Mouse (Mus musculus): Measurements from ENCODE around the gene Cdh3. TPM values are rescaled to one million over a fixed set of nuclear protein-coding genes. Genes with fewer than 3 reads are reported as not detected.

The Cdh3 gene
- total and polyA plus RNA-seq, 2 experiments from 2014 or later = 0.67 to 4.3 TPM

DNA sequence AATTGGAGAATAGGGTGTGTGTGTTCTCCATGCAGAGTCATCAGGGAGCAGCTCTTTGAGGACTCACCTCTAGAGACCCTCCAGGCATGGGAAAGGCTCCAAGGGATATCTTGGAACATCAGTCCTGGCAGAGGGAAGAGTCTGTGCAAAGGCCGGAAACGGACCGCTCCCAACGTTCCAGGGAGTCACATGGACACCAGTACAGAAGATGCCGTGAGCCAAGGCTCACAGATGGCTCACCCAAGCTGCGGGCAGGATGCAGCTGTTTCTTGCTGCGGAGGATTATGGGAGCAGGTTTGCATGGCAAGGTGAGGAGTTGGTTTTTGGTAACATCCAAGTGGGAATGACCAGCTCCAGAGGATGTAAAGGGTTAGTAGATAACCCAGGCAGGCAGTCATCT lies 6.5 kb upstream of the Cdh3 start:
- Histone ChIP-seq H3K27ac (ENCODE audit: low read depth, low read length) (no peak overlapping the region), H3K9ac (replicated peaks; ENCODE audit: low read length, poor library complexity, severe bottlenecking) (no peak overlapping the region), H3K4me3 (ENCODE audit: low read depth, low read length) (no peak overlapping the region), H3K4me2 (ENCODE audit: low read depth, low read length, poor library complexity, severe bottlenecking) (no peak overlapping the region), H3K27me3 (ENCODE audit: insufficient read depth, low read length) (peaks cover 16% of the 10 kb centered on the region), H3K36me3 (ENCODE audit: insufficient read depth, low read length) (no peaks in the 10 kb centered on the region), H3K4me1 (ENCODE audit: insufficient read depth, low read length) (no peaks in the 10 kb centered on the region), H3K9me3 (ENCODE audit: low read length) (no peaks in the 10 kb centered on the region)
- WGBS = 91% methylated on average over 7 of the region's 7 CpGs
- TF ChIP-seq CTCF (IDR thresholded peaks at IDR 0.05) = no peak
- ATAC-seq (ENCODE audit: low FRiP score) = no peak
- DNase-seq (ENCODE audit: low spot score) = no peak

DNA sequence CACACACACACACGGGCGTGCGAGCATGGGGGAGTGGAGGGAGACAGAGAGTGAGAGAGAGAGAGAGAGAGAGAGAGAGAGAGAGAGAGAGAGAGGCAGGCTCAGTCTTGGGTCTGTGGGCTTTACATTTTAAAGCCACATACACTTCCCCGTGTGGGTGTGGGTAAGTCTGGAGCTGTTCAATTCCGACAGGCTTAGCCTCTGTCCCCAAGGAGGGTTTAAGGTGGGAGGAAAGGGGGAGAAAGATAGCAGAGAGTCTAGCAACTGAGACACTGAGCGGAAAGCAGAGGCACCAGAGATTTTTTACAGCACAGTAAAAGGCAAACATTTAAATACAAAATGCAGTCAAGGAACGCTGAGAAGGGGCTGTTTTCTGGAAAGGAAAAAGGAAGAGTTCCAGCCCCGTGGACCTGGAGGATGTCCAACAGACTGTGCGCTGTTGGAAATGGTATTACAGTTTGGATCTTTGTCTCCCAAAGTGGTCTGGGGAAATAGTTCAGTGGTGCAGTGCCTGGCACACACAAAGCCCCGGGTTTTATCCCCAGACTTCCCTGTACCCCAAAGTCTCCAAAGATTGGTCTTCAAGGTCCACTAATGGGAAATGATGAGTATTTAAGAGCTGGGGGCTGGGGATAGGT lies 5.2 kb upstream of the Cdh3 start:
- no peak for DNase-seq (ENCODE audit: low spot score)

DNA sequence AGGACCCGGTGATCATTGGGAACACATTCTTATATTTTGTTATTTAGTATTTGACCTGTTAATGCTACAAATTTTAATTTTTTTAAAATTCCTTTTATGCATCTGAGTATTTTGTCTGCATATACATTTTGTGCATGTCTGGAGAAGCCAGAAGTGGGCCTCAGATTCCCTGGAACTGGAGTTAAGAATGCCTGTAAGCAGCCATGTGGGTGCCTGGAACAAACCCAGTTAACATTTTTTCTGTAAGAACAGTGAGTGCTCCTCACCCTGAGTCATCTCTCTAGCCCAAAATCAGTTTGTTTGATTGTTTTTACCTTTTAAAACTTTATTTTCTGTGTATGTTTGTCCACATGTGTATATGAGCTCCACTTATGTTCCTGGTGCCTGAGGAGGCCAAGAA lies 4.6 kb upstream of the Cdh3 start:
- no peak overlapping the region for H3K4me2 ChIP-seq (ENCODE audit: low read depth, low read length, poor library complexity, severe bottlenecking)
- no peak overlapping the region for H3K4me3 ChIP-seq (ENCODE audit: low read depth, low read length)
- H3K4me1 ChIP-seq (ENCODE audit: insufficient read depth, low read length) = peaks cover 10% of the 10 kb centered on the region
- peaks cover 26% of the 10 kb centered on the region for H3K27me3 ChIP-seq (ENCODE audit: insufficient read depth, low read length)
- no peaks in the 10 kb centered on the region for H3K9me3 ChIP-seq (ENCODE audit: low read length)
- no peak for TF ChIP-seq CTCF (IDR thresholded peaks at IDR 0.05)
- no peaks in the 10 kb centered on the region for H3K36me3 ChIP-seq (ENCODE audit: insufficient read depth, low read length)
- H3K27ac ChIP-seq (ENCODE audit: low read depth, low read length) = no peak overlapping the region
- ATAC-seq (ENCODE audit: low FRiP score) (no peak), DNase-seq (ENCODE audit: low spot score) (no peak)
- H3K9ac ChIP-seq (replicated peaks; ENCODE audit: low read length, poor library complexity, severe bottlenecking) = no peak overlapping the region
- 95% methylated on average over 1 of the region's 1 CpGs for WGBS

More for the DNA sequence above, 5.2 kb upstream of the Cdh3 start:
- H3K27me3 ChIP-seq (ENCODE audit: insufficient read depth, low read length) = peaks cover 20% of the 10 kb centered on the region
- no peak overlapping the region for H3K9ac ChIP-seq (replicated peaks; ENCODE audit: low read length, poor library complexity, severe bottlenecking)
- no peak for ATAC-seq (ENCODE audit: low FRiP score)
- no peak for TF ChIP-seq CTCF (IDR thresholded peaks at IDR 0.05)
- WGBS = 58% methylated on average over 10 of the region's 10 CpGs
- H3K4me1 ChIP-seq (ENCODE audit: insufficient read depth, low read length) = peaks cover 4% of the 10 kb centered on the region; the same call in 1 of the 2 replicates
- H3K27ac ChIP-seq (ENCODE audit: low read depth, low read length) = no peak overlapping the region
- H3K4me2 ChIP-seq (ENCODE audit: low read depth, low read length, poor library complexity, severe bottlenecking) = no peak overlapping the region
- no peaks in the 10 kb centered on the region for H3K9me3 ChIP-seq (ENCODE audit: low read length)
- no peak overlapping the region for H3K4me3 ChIP-seq (ENCODE audit: low read depth, low read length)
- H3K36me3 ChIP-seq (ENCODE audit: insufficient read depth, low read length) = no peaks in the 10 kb centered on the region

DNA sequence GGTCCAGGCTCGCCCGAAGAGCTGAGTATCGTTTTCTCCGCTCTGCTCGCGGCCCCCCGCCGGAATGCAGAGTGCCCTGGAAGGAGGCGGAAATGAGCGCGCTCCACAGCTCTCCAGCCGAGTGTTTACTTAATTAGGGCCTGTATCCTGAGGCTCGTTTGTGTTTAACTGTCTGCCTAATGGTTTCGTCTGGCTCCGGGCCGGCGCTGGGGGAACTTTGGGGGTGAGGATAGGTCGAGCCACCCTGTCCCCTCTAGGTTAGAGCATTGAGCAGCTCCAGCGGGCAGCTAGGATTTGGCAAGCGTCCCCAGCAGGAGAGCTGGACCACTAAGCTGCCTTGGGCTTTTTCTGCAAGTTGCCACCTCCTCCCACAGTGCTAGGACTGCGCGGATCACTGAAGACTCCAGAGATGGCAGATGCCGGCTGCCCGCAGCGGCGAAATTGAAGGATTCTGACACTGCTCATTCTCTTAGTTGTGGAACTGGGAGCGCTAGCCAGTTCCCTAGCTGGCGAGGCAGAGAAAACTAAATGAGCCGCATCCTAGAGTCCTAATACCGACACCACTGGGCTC lies 2.8 kb upstream of the Cdh3 start:
- ATAC-seq (ENCODE audit: low FRiP score) = 0 out of 2 replicates have a peak, but pooled peaks have one; percentile 34
- Histone ChIP-seq H3K4me3 (ENCODE audit: low read depth, low read length) (peak overlapping the region; percentile 25), H3K27ac (ENCODE audit: low read depth, low read length) (no peak overlapping the region)

DNA sequence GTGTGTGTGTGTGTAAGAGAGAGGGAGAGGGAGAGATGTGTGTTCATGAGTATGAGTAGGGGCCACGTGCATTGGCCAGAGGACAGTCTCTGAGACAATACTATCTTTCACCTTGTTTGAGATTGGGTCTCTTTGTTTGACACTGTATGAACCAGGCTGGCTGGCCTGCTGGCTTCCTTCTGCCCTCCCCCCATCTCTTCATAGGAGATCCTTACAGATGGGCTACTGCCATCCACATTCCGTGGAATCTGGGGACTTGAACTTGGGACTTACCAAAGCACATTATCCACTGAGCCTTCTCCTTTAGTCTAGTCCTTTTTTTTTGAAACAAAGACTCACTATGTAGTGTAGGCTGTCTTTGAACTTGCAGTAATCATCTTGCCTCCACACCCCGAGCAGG lies 2.2 kb upstream of the Cdh3 start:
- TF ChIP-seq CTCF (IDR thresholded peaks at IDR 0.05) = no peak
- H3K27ac ChIP-seq (ENCODE audit: low read depth, low read length) = no peak overlapping the region
- no peak overlapping the region for H3K9ac ChIP-seq (replicated peaks; ENCODE audit: low read length, poor library complexity, severe bottlenecking)
- no peaks in the 10 kb centered on the region for H3K9me3 ChIP-seq (ENCODE audit: low read length)
- peak overlapping the region; percentile 58; the same call in 1 of the 2 replicates for H3K4me2 ChIP-seq (ENCODE audit: low read depth, low read length, poor library complexity, severe bottlenecking)
- 24% methylated on average over 3 of the region's 3 CpGs for WGBS
- H3K27me3 ChIP-seq (ENCODE audit: insufficient read depth, low read length) = peaks cover 33% of the 10 kb centered on the region
- peaks cover 14% of the 10 kb centered on the region for H3K4me1 ChIP-seq (ENCODE audit: insufficient read depth, low read length)
- no peaks in the 10 kb centered on the region for H3K36me3 ChIP-seq (ENCODE audit: insufficient read depth, low read length)
- DNase-seq (ENCODE audit: low spot score) = no peak
- H3K4me3 ChIP-seq (ENCODE audit: low read depth, low read length) = no peak overlapping the region
- ATAC-seq (ENCODE audit: low FRiP score) = no peak

More for the DNA sequence above, 2.8 kb upstream of the Cdh3 start:
- Histone ChIP-seq H3K9me3 (ENCODE audit: low read length) (no peaks in the 10 kb centered on the region), H3K4me1 (ENCODE audit: insufficient read depth, low read length) (peaks cover 14% of the 10 kb centered on the region), H3K36me3 (ENCODE audit: insufficient read depth, low read length) (no peaks in the 10 kb centered on the region), H3K27me3 (ENCODE audit: insufficient read depth, low read length) (peaks cover 33% of the 10 kb centered on the region), H3K4me2 (ENCODE audit: low read depth, low read length, poor library complexity, severe bottlenecking) (peak overlapping the region; percentile 58), H3K9ac (replicated peaks; ENCODE audit: low read length, poor library complexity, severe bottlenecking) (no peak overlapping the region)
- no peak for TF ChIP-seq CTCF (IDR thresholded peaks at IDR 0.05)
- peak; percentile 74 for DNase-seq (ENCODE audit: low spot score)
- 2% methylated on average over 30 of the region's 30 CpGs for WGBS

DNA sequence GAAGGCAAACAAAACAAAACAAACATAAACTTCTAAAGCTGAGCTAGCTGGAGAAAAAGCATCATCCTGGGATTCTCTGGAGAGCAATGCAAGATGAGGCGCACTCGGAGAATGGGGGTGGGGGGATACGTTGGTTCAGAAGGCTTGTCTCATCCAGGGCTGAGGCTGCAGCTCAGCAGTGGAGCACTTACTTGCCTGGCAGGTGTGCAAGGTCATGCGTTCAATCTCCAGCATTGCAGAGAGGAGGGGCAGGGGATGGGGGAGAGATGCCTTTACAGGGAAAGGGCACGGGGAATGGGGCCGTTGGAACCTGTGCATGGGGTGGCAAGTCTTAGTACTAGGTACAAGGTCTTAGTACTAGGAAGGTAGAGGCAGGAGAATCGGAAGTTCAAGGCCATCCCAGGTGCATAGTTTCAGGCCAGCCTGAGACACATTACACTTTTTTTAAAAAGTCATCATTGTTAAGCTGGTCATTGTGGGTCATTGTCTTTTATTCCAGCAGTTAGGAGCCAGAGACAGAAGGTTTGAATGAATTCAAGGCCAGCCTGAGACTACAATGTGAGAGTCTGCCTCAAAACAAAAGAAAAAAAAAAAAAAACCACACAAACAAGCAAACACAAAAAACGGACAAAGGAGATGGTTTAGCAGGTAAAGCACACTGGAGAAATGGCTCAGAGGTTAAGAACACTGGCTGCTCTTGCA lies 1.5 kb upstream of the Cdh3 start:
- no peak for TF ChIP-seq CTCF (IDR thresholded peaks at IDR 0.05)
- no peak overlapping the region for H3K4me3 ChIP-seq (ENCODE audit: low read depth, low read length)
- no peaks in the 10 kb centered on the region for H3K36me3 ChIP-seq (ENCODE audit: insufficient read depth, low read length)
- H3K9ac ChIP-seq (replicated peaks; ENCODE audit: low read length, poor library complexity, severe bottlenecking) = no peak overlapping the region
- 51% methylated on average over 8 of the region's 8 CpGs for WGBS
- H3K4me1 ChIP-seq (ENCODE audit: insufficient read depth, low read length) = peaks cover 14% of the 10 kb centered on the region
- H3K27me3 ChIP-seq (ENCODE audit: insufficient read depth, low read length) = peaks cover 33% of the 10 kb centered on the region
- no peaks in the 10 kb centered on the region for H3K9me3 ChIP-seq (ENCODE audit: low read length)
- no peak for ATAC-seq (ENCODE audit: low FRiP score)
- no peak overlapping the region for H3K27ac ChIP-seq (ENCODE audit: low read depth, low read length)
- H3K4me2 ChIP-seq (ENCODE audit: low read depth, low read length, poor library complexity, severe bottlenecking) = no peak overlapping the region
- no peak for DNase-seq (ENCODE audit: low spot score)

All from midbrain, postnatal 0 days (tissue).